Mouse (Mus musculus): ENCODE results near the gene Gpn1.

Gpn1 gene

DNA sequence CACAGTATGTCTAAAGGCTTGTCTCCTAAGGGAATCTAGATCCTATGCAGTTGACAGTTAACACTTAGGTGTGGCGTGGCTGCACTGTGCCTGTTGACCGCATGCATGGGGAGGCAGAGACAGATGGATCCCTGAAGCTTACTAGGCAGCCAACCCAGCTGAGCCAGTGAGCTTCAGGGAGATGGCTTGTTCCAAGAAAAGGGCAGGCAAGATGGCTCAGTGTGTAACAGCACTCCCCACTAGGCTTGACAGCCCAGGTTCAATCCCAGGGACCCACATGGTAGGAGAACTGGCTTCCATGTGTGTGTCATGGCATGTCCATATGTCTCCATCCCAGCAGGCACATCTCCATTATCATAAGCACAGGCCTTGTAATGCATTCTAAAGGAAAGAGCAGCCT is 65.8 kb downstream of the Gpn1 start:
- DNase-seq: no peak

DNA sequence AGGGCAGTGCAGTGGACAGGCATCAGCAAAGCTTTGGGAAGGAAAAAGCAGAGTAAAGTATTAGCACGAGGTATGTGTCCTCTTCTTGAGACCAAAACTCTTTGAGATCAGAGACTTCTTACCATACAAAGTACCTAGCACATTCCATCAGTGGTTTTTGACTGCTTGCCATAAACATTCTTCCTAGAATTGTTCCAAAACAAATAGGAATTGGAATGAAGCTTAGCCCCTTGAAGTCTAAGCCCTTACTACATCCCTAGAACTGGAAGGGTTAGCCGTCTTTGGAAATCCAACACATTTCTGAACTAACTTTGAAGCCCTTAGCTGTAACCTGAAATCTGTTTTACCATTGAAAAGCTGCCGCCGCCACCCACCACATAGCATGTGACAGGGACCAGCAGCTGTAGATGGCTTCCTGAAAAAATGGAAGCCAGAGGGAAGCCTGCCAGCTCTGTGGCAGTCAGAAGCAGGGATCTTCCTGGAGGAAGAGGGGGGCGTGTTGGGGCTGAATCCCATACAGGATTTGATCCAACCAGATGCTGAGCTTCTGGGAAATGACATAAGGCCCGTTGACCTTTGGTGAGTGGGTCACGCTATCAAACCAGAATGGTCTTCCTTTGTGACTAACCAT is 67.6 kb downstream of the Gpn1 start:
- no peak for DNase-seq
